Mouse (Mus musculus) MEL (cell line): ENCODE measurements around the gene Arhgef1. TPM values are rescaled to one million over a fixed set of nuclear protein-coding genes. Genes with fewer than 3 reads are reported as not detected.

Source experiments
- DNase-seq: peaks from one replicate; pipeline ENCODE4 v3.0.0; 2011; ENCODE audit warnings: low read depth, low spot score
- H3K27ac ChIP-seq: 2 replicates; pipeline ENCODE4 v1.5.1; 2012; ENCODE audit warnings: low read depth, mild to moderate bottlenecking, control low read depth, low read length, moderate library complexity; ENCODE audit not compliant: control insufficient read depth
- H3K27me3 ChIP-seq, 2 experiments: fragments of 150-350 bp in 1 of 2; sonication (generic) in 1 of 2; 2 replicates each; pipeline ENCODE4 v1.6.1; 2012; ENCODE audit warnings: low read length in 2 of 2, mild to moderate bottlenecking in 2 of 2, improper control_type of control experiment in 1 of 2, moderate library complexity in 1 of 2; ENCODE audit not compliant: insufficient read depth in 2 of 2, control insufficient read depth in 1 of 2
- H3K36me3 ChIP-seq, 2 experiments: 2 replicates each; pipeline ENCODE4 v1.6.1; 2012 to 2014; ENCODE audit warnings: low read length in 2 of 2, improper control_type of control experiment in 1 of 2, inconsistent platforms in 1 of 2, mild to moderate bottlenecking in 1 of 2; ENCODE audit not compliant: insufficient read depth in 2 of 2, control insufficient read depth in 1 of 2
- H3K4me1 ChIP-seq, 2 experiments: fragments of 150-350 bp in 1 of 2; sonication (generic) in 1 of 2; 2 replicates each; pipeline ENCODE4 v1.6.1; 2012; ENCODE audit warnings: low read length in 2 of 2, improper control_type of control experiment in 1 of 2, mild to moderate bottlenecking in 1 of 2; ENCODE audit not compliant: insufficient read depth in 2 of 2, control insufficient read depth in 1 of 2
- H3K4me3 ChIP-seq, 2 experiments: fragments of 150-350 bp in 1 of 2; sonication (generic) in 1 of 2; 2 replicates each; pipeline ENCODE4 v1.5.1; 2012; ENCODE audit warnings: low read depth in 2 of 2, low read length in 2 of 2, mild to moderate bottlenecking in 2 of 2, moderate library complexity in 2 of 2, control low read depth in 1 of 2, improper control_type of control experiment in 1 of 2; ENCODE audit not compliant: control insufficient read depth in 1 of 2, insufficient read depth in 1 of 2
- H3K79me2 ChIP-seq: 2 replicates; pipeline ENCODE4 v1.6.1; 2012; ENCODE audit warnings: mild to moderate bottlenecking, low read length, moderate library complexity; ENCODE audit not compliant: control insufficient read depth, poor library complexity, insufficient read depth
- H3K9ac ChIP-seq: 2 replicates; pipeline ENCODE4 v1.6.1; 2012; ENCODE audit warnings: low read depth, mild to moderate bottlenecking, control low read depth, low read length, moderate library complexity; ENCODE audit not compliant: control insufficient read depth, poor library complexity, severe bottlenecking
- H3K9me3 ChIP-seq: fragments of 150-350 bp; sonication (generic); replicated peaks from 2 replicates; pipeline ENCODE4 v1.6.1; 2012; ENCODE audit warnings: mild to moderate bottlenecking, low read length, improper control_type of control experiment, moderate library complexity; ENCODE audit not compliant: insufficient read depth
- BHLHE40 ChIP-seq: IDR thresholded peaks from 2 replicates; pipeline ENCODE4 v1.6.1; 2012; ENCODE audit warnings: low read depth, mild to moderate bottlenecking, inconsistent platforms, low read length, improper control_type of control experiment, borderline replicate concordance
- CTCF ChIP-seq, 3 experiments: IDR thresholded peaks in 2 of 3; conservative IDR thresholded peaks in 1 of 3; 2 replicates each; pipeline ENCODE4 v1.5.1; 2011 to 2012; ENCODE audit warnings: low read length in 3 of 3, low read depth in 2 of 3, mild to moderate bottlenecking in 2 of 3, improper control_type of control experiment in 1 of 3, inconsistent platforms in 1 of 3, mixed read lengths in 1 of 3, moderate library complexity in 1 of 3; ENCODE audit not compliant: control insufficient read depth in 1 of 3, insufficient read depth in 1 of 3, poor library complexity in 1 of 3, severe bottlenecking in 1 of 3
- EP300 ChIP-seq, 2 experiments: IDR thresholded peaks; 2 replicates each; pipeline ENCODE4 v1.6.1; 2011; ENCODE audit warnings: improper control_type of control experiment in 2 of 2, low read length in 2 of 2, low read depth in 1 of 2, mild to moderate bottlenecking in 1 of 2
- ETS1 ChIP-seq: IDR thresholded peaks from 2 replicates; pipeline ENCODE4 v1.6.1; 2012; ENCODE audit warnings: low read depth, mild to moderate bottlenecking, inconsistent platforms, low read length, improper control_type of control experiment, moderate library complexity
- GATA1 ChIP-seq: IDR thresholded peaks from 2 replicates; pipeline ENCODE4 v1.6.1; 2011; ENCODE audit warnings: low read depth, low read length, improper control_type of control experiment
- JUND ChIP-seq: IDR thresholded peaks from 2 replicates; pipeline ENCODE4 v1.6.1; 2011; ENCODE audit warnings: low read depth, mild to moderate bottlenecking, improper control_type of control experiment, low read length
- KAT2A ChIP-seq: conservative IDR thresholded peaks from 2 replicates; pipeline ENCODE4 v1.6.1; 2012; ENCODE audit warnings: low read depth, low read length, improper control_type of control experiment, inconsistent platforms
- MYC ChIP-seq: IDR thresholded peaks from 2 replicates; pipeline ENCODE4 v1.6.1; 2011; ENCODE audit warnings: low read depth, mild to moderate bottlenecking, low read length, improper control_type of control experiment, moderate library complexity
- POLR2AphosphoS5 ChIP-seq: IDR thresholded peaks from 2 replicates; pipeline ENCODE4 v1.6.1; 2012; ENCODE audit warnings: low read depth, borderline replicate concordance, mild to moderate bottlenecking, inconsistent platforms, low read length, moderate library complexity, mixed read lengths
- TAL1 ChIP-seq: IDR thresholded peaks from 2 replicates; pipeline ENCODE4 v1.6.1; 2012; ENCODE audit warnings: mild to moderate bottlenecking, inconsistent platforms, low read length, moderate library complexity, mixed read lengths
- TBP ChIP-seq: IDR thresholded peaks from 2 replicates; pipeline ENCODE4 v1.8.0; 2011; ENCODE audit warnings: low read depth, low read length, improper control_type of control experiment
- TCF12 ChIP-seq: IDR thresholded peaks from 2 replicates; pipeline ENCODE4 v1.6.1; 2014; ENCODE audit warnings: low read depth, mild to moderate bottlenecking, inconsistent platforms, low read length, improper control_type of control experiment, moderate library complexity
- ZKSCAN1 ChIP-seq: IDR thresholded peaks from 2 replicates; pipeline ENCODE4 v1.6.1; 2012; ENCODE audit warnings: low read depth, mild to moderate bottlenecking, inconsistent platforms, low read length, improper control_type of control experiment, moderate library complexity
- ZNF384 ChIP-seq: IDR thresholded peaks from 2 replicates; pipeline ENCODE4 v1.6.1; 2012; ENCODE audit warnings: low read depth, mild to moderate bottlenecking, inconsistent platforms, low read length, improper control_type of control experiment
- polyA plus RNA-seq, 2 experiments: library from polyadenylated mRNA; stranded (reverse) in 1 of 2; unstranded in 1 of 2; fragments of >175 nt in 1 of 2; fragments of >200 nt in 1 of 2; gene quantifications; 2 replicates each; pipeline versions ENCODE4 v1.2.1 to v1.2.4; 2012; ENCODE audit warnings: low replicate concordance in 2 of 2, low read depth in 1 of 2; ENCODE audit not compliant: insufficient read length in 2 of 2, insufficient read depth in 1 of 2, missing spikeins in 1 of 2
- total RNA-seq: library from RNA; depleted of rRNA; stranded (reverse); fragments of 300-350 nt; gene quantifications from 2 replicates; pipeline ENCODE4 v1.2.3, GENCODE M21; 2012

The Arhgef1 gene
- total and polyA plus RNA-seq, 3 experiments: 53.3 to 163 TPM; not detected in 1

DNA sequence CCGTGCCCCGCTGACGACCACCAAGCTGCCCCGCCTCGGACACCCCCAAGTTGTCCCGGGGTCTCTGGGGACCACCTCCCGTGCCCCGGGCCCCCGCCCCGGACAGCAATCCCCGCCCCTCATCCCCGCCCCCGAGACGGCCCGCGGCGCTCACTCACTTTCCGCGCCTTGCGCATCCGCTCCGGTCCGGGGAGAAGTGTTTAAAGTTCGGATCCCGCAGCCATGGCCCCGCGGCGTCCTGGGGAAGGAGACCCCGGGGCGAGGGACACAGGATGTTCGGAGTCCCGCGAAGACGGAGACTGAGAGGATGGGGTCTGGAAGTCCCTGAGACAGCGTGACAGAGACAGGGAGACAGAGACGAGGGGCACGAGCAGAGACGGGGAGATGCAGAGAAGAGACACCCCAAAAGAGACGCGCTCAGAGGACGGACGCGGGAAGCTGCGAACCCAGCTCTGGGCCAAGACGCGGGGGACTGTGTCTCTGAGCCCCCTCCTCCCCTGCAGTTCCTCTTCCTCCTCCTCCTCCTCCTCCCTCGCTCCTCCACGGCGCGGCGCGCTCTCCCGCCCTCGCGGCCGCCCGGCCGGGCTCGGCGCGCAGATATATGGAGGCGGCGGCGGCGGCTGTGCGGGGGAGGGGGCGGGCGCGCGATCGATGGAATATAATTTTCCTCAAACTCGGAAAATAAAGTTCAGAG, 41.7 kb downstream of the Arhgef1 start, which contains the start of gene Gm4881:
Gm4881 (minus strand) TSS at position 238 of the 694 bp plus-strand sequence.
- DNase-seq: no peak
- no peak for TF ChIP-seq ZNF384
- TF ChIP-seq GATA1: no peak
- TF ChIP-seq ETS1: no peak
- TF ChIP-seq BHLHE40: no peak
- TF ChIP-seq EP300 (IDR thresholded peaks at IDR 0.05; ENCODE audit: low read depth in 1 of 2, low read length in 2 of 2): no peak
- TF ChIP-seq CTCF (IDR thresholded peaks at IDR 0.05 in 2 of 3, conservative IDR thresholded peaks at IDR 0.05 in 1 of 3; ENCODE audit: control insufficient read depth in 1 of 3, insufficient read depth in 1 of 3, low read depth in 2 of 3, low read length in 3 of 3, poor library complexity in 1 of 3, severe bottlenecking in 1 of 3): no peak
- TF ChIP-seq POLR2AphosphoS5: no peak

DNA sequence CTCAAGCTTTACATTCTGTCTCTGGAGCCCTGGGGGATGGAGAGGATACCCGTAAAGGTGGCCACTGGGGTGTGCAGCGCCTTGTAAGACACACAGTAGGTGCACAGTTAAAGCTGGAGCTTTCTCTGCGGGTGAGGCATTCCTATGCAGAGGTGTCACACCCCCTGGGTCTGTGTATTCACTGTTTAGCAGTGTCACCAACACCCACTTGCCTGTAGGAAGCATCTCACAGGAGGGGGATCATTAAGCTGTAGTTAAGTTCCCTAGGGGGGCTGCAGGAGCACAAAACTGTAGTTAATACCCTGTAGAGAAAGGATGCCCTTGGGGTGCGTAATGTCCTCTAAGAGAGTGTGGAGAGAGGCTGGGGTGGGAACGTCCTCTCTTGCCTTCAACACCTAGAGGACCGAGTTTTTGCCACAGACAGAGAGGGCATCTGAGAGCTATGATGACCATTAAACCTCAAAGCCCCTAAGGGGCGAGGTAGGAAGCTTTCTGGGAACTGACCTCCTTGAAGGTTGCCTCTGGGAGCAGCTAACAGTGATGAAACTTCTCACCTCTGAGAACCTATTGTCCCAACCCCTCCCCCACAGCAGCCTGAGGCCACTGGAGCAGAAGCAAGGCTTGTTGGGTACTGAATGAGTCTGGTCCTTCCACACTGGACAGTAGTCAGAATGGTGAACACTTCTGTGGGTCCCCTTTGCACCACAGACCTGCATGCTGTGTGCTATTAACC, 44.8 kb downstream of the Arhgef1 start:
- Histone ChIP-seq H3K27me3 (peaks cover 0 to 2% of the 10 kb centered on the region in 2 experiments; a peak in 1 of 4 replicates), H3K4me3 (no peak overlapping the region), H3K27ac (no peak overlapping the region), H3K79me2 (no peaks in the 10 kb centered on the region), H3K4me1 (no peaks in the 10 kb centered on the region), H3K36me3 (no peaks in the 10 kb centered on the region), H3K9ac (no peak overlapping the region), H3K9me3 (no peaks in the 10 kb centered on the region)
- TF ChIP-seq ZKSCAN1 (0 out of 2 replicates have a peak, but pooled peaks have one; percentile 10), TBP (no peak), TAL1 (no peak), KAT2A (no peak)
- DNase-seq: no peak

More for the DNA sequence above, 41.7 kb downstream of the Arhgef1 start, which contains the start of gene Gm4881:
- no peaks in the 10 kb centered on the region for H3K4me1 ChIP-seq
- no peak within 1 kb of the TSS for H3K27ac ChIP-seq
- H3K79me2 ChIP-seq: no peaks in the 10 kb centered on the region
- H3K27me3 ChIP-seq: peaks cover 0 to 2% of the 10 kb centered on the region in 2 experiments; a peak in 1 of 4 replicates
- no peaks in the 10 kb centered on the region for H3K9me3 ChIP-seq
- no peaks in the 10 kb centered on the region for H3K36me3 ChIP-seq
- H3K9ac ChIP-seq: no peak within 1 kb of the TSS
- H3K4me3 ChIP-seq: peak within 1 kb of the TSS in 1 of 2 experiments; percentile 1; a peak in 1 of 4 replicates

DNA sequence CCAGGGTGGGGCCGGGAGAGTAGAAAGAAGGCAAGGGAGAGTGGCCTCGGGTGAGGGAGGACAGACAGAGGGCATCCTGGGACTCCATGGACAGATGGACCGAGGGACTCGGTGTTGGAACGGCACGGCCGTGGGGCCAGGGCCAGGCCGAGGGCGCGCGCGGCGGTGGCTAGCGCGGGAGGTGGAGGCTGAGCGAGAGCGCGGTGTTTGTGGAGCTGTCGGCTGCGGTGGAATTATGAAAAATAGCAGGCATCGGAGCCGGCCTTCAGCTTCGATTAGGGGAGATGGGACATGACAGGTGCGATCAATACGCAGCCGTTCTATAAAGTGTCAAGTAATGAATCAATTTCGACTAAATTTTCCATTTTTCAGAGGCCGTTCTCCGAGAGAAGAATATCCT, 46.1 kb downstream of the Arhgef1 start:
- H3K4me1 ChIP-seq: no peaks in the 10 kb centered on the region
- H3K79me2 ChIP-seq: no peaks in the 10 kb centered on the region; the same call in 1 of the 2 replicates
- H3K27me3 ChIP-seq: peaks cover 0 to 2% of the 10 kb centered on the region in 2 experiments; a peak in 1 of 4 replicates
- H3K36me3 ChIP-seq: no peaks in the 10 kb centered on the region
- TF ChIP-seq MYC (no peak), TBP (no peak), TCF12 (no peak), BHLHE40 (no peak), JUND (no peak), ETS1 (no peak)
- no peak overlapping the region for H3K27ac ChIP-seq
- H3K9me3 ChIP-seq: no peaks in the 10 kb centered on the region
- no peak for DNase-seq
- no peak overlapping the region for H3K4me3 ChIP-seq
- no peak overlapping the region for H3K9ac ChIP-seq
